Mouse (Mus musculus) ES-Bruce4 (cell line): ENCODE data around the gene Parm1.

Experiments used
- CTCF ChIP-seq: IDR thresholded peaks from one replicate; pipeline ENCODE4 v1.8.1; 2011; ENCODE audit warnings: low read depth, low read length
- EP300 ChIP-seq: IDR thresholded peaks from 2 replicates; pipeline ENCODE4 v1.6.1; 2011; ENCODE audit warnings: low read depth, low read length; ENCODE audit not compliant: insufficient read depth
- POLR2A ChIP-seq: IDR thresholded peaks from one replicate; pipeline ENCODE4 v1.8.1; 2011; ENCODE audit warnings: low read length; ENCODE audit not compliant: insufficient read depth

DNA sequence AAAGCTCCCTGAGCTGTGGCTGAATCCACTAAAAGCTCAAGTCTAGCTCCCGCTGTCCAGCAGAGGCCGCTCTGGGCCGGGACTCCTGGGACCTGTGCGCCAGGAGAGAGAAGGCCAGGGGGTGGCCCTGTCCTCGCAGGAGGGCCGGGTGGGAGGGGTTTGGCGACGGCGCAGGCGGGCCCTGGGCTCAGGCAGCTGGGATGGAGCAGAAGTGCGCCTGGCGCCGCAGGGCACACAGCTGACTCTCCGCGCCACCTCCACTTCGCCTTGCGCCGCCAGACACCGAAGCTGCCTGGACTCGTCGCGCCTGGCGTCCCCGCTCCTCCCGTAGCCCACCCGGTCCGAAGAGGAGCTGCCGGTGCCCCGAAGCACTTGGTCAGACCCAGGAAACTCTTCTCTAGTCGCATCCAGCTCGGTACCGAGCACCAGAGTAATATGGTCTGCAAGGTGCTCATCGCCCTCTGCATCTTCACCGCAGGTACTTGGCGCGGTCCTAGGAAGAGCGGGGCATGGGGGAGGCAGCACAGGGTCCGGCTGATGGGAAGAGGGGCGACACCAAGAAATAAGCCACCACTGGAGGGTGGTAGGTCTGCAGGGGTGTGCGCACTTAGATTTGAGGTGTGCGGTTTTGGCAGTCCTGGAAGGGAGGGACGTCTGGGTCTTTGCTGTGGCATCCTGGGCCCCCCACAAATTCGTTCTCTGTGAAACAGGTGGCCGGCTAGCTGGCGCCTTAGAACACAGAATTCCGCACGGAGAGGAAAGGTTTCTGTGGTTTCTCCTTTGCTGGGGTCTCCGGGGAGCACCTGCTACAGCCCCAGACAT, at the start of gene Parm1:
- TF ChIP-seq CTCF, result peak; percentile 74
- no peak for TF ChIP-seq POLR2A
- no peak for TF ChIP-seq EP300
